Mouse (Mus musculus): ENCODE results near the gene Spink4. TPM values are rescaled to one million over a fixed set of nuclear protein-coding genes. Genes with fewer than 3 reads are reported as not detected.

The Spink4 gene
- total RNA-seq, 1 experiment from 2014 or later, result not detected

DNA sequence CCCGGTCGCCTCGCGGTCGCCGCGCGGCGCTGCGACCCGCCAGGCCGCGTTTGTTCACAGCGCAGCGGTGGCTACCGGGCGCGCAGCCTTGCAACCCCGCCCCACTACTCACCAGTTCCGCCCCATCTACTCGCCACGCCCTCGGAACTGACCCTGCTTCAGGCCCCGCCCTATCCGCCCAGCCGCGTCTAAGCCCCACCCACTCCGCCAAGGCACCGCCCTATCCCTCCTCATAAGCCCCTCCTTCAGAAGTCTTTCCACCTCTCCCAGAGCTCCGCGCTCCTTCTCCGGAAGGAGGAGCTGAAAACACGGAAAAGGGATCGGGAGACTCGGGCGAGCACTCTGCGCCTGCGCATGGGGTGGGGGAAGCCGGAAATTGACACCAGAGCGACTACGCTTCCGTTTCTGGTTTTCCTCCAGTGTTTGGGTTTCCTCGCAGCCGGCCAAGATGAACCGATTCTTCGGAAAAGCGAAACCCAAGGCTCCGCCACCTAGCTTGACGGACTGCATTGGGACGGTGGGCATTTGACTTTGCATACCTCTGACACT is 28.4 kb downstream of the Spink4 start, which contains the start of the genes Bag1 and Chmp5:
Bag1 (minus strand) TSS at position 135 of the 549 bp plus-strand sequence.
Chmp5 (plus strand) TSS at position 248 of the 549 bp plus-strand sequence.
- ATAC-seq (replicated peaks; ENCODE audit: low read depth, poor library complexity, severe bottlenecking), result peak; percentile 96

DNA sequence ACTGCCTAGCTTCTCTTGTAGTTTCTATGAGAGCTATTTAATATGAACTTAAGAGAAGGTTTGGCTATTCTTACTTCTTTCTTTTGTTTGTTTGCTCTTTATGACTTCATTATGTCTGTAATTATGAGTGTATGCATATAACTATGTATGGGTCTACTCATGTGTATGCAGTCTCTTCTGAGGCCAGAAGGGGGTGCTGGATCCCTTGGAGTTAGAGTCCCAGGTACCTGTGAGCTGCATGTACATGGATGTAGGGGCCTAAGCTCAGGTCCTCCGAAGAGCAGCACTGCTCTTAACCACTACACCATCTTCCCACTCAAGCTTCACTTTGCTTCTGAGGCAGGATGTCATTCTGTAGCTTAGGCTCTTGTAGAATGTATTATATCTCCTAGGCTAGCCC is 33.7 kb downstream of the Spink4 start:
- ATAC-seq (replicated peaks; ENCODE audit: low read depth, poor library complexity, severe bottlenecking), result peak; percentile 83

DNA sequence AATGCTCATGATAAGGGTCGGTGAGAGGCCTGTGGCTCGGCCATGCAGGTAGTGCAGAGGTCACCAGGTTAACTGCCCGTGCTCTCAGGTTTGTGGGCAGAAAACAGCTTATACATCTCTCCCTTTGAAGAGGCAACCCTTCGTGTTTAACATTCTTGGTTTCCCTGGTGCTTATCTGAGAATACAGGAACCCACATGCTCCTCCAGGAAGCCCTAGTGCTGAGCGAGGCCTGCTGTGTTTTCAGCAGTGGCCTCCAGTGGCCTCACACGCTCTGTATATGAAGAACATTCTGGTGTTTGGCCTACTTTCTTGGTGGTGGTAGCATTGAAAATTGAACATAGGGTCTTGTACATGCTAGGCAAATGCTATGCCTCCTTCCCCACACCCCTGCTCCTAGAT is 36.1 kb downstream of the Spink4 start:
- peak; percentile 86 for ATAC-seq (replicated peaks; ENCODE audit: low read depth, poor library complexity, severe bottlenecking)

DNA sequence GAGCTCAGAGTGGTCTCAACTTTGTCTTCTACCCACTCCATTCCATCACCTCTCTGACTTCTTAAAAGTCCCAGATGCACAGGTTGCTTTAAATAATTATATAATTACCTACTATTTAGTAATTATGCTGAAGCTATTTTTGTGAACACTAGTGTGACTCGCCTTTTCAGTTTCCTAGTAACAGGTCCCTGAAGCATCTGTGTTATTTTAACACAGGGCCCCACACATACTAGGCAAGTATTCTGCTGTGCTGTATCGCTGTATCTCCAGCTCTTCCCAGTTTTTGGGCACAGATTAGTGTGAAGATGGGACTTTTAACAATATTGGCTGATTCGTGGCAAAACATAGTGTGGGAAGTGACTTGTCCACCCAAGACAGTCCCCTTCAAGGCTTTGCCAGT is 43.7 kb downstream of the Spink4 start:
- no peak for ATAC-seq (replicated peaks; ENCODE audit: low read depth, poor library complexity, severe bottlenecking)

DNA sequence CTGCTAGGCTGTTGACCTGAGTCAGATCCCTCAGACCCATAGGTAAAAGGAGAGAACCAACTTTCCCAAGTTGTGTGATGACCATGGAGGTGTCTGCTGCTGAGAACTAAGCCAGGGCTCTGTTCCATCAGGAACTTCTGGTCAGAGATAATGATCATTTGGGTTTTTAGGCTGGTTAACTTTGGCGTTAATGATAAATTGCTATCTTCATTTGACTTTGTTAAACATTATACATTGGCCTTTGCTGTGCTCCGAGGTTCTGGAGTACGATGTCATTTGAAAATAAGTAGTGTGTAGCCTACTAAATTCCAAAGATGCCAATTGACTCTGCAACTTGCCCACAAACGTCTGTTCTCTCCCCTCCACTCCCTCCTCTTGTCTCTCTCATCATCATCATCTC is 49.3 kb downstream of the Spink4 start:
- ATAC-seq (replicated peaks; ENCODE audit: low read depth, poor library complexity, severe bottlenecking), result no peak

DNA sequence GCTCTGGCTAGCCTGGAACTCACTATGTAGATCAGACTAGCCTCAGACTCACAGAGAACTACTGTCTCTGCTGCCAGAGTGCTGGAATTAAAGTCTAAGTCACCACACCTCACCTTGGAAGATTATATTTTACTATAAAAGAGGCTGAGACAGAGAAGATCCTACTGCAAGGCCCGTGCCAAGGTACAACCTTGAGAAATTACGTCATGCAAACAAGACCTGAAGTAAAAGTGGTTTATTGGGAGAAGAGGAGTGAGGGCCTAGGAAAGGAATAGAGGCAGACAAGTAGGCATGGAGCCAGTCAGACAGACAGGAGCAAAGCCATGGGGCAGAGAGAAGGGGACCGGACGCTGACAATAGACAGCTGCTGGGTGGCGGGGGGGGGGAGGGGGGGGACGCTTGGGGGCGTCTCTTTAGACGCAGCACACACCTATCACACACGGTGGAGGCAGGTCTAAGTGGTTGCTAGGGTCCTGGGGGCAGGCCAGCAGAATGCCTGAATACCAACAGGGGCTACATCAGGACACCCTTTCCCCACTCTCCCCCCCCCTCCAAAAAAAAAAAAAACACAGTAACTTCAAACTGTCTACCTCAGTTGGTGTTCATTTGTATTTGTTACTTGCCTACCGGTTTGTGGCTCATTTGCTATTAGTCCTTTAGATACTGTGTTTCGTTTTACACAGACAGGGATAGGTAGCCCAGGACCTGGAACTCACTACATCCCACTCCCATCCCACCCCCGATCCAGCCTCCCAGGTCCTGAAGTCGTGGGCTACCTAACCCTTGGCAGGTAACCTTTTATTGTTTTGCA is 50.1 kb downstream of the Spink4 start:
- no peak for ATAC-seq (replicated peaks; ENCODE audit: low read depth, poor library complexity, severe bottlenecking)

DNA sequence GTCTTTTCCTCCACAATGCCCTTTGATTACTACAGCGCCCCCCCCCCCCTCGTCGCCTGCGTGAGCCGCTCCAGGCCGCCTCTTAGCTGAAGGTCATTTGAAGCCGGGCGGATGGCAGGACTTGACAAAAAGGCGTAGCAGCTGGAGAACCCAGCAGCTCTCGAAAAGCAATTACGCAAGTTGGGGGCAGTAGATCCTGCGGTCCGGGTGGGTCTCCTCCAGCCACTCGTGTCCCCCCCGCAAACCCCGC is 50.7 kb downstream of the Spink4 start:
- no peak for ATAC-seq (replicated peaks; ENCODE audit: low read depth, poor library complexity, severe bottlenecking)

DNA sequence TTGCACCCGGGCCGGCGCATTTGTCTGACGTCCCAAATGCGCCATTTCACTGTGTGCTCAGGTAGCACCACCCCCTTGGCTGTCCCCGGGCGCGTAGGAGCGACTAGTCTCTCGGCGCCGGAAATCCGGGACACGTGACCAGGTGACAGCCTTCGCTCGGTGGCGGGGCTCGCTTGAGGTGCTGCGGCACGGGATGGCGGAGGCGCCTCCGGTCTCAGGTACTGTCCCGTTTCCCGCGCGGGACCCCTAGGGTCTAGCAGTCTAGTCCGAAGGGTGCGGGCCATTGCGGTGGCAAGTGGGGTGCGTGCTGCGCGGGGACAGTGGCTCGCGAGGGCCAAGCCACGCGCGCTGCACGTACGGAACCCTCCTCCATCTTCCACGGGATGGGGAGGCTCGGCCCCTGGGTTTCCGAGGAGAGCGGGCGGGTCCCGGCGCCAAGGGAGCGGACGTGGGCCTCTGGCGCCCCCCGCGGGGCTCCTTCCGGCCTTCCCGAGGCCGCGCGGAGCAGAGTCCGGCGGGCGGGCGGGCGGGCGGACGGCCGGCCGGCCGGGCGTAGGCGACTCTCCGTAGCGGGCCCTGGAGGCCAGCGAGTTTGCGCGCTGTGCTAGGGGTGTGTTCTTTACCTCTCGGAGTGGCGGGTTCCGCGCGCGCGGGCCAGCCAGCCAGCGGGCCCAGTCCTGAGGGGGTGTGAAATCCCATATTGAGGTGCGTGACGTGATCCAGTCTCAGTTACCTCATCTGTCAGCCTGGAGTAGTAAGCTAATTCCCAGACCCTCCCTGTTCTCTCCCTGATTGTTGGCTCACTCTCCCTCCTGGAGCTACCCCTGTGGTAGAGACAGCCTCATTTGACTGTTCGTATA is 51.2 kb downstream of the Spink4 start, which contains the start of gene Nfx1:
Nfx1 (plus strand) TSS at position 65 of the 860 bp plus-strand sequence.
- peak; percentile 92 for ATAC-seq (replicated peaks; ENCODE audit: low read depth, poor library complexity, severe bottlenecking)

DNA sequence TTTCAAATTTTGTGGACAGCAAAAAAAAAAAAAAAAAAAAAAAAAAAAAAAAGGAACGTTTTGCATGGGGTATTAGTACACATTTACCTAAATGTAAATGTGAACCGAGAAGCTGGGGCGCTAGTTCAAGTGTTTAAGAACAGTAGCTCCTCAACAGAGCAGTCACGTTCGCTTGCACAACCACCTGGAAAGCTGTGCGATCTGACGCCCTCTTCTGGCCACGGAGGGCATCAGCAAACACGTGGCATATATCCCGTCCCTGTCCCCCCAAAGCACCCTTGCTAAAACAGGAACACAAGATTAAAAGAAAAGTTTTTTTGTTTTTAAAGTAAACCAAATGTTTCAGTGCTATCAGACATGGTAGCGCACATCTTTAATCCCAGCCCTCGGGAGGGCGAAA is 51.9 kb downstream of the Spink4 start:
- peak; percentile 56 for ATAC-seq (replicated peaks; ENCODE audit: low read depth, poor library complexity, severe bottlenecking)

DNA sequence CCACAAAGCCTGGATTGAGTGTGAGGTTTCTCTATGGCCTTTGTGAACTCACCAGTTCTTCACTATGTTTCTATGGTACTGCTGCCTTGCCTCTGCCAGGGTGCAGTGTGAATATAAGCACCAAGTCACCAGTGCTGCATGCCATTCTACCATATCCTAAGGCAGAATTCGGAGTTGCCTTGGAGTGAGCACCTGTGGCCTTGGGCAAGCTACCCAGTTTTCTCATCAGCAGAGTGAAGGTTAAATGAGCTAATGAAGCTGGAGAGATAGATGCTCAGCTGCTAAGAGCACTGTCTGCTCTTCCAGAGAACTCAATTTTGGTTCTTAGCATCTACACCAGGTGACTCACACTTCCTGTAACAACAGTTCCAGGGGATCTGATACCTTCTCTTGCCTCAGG is 54.2 kb downstream of the Spink4 start:
- no peak for ATAC-seq (replicated peaks; ENCODE audit: low read depth, poor library complexity, severe bottlenecking)

DNA sequence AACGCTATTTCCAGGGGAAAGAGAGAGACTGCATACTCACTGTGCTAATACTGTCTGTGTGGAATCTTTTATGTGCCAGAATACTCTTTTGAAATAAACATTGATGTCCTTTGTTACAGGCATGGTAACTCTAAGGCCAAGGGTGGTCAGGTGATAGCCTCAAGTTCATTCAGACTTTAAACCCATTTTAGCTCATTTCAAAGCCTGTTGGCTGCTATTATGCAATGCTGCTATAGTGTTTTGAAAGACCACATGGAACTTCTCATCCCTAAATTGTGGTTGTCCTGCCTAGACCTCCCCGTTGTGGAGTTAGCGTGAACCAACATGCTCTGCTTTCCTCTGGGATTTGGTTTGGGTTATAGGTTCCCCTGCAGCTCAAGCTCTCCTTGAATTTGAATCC is 55.8 kb downstream of the Spink4 start:
- no peak for ATAC-seq (replicated peaks; ENCODE audit: low read depth, poor library complexity, severe bottlenecking)

DNA sequence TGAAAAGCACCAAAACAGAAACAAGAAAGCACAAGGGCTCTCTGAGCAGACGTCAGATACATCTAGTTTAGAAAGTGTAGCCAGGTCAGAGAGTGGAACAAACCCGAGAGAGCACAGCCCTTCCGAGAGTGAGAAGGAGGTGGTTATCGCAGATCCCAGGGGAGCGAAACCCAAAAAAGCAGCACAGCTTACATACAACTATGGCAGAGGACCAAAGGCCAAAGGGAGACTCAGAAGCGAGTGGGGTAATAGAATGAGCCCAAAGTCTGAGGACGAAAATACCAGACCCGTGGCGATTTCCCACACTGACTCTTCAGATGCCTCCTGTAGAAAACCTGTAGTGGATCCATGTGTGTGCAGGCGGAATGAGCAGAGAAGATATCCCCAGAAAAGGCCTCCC is 56.8 kb downstream of the Spink4 start:
- ATAC-seq (replicated peaks; ENCODE audit: low read depth, poor library complexity, severe bottlenecking), result no peak

DNA sequence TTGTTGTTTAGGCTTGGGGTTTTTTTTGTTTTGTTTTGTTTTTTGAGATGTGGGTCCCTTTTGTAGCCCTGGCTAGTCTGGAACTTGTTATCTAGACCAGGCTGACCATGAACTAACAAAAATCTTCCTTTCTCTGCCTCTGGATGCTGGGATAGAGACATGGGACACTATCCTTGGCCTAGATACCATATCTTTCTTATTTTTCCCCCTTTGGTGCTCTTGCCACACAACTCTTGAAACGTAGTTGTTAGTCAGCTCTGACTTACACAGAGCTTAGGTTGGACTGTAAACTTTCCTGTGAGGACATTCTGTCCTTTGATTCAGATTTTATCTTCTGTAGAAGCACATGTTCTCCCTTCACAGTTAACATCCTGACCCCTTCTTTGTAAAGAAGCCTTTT is 59.6 kb downstream of the Spink4 start:
- ATAC-seq (replicated peaks; ENCODE audit: low read depth, poor library complexity, severe bottlenecking), result no peak

Other genes with a start within 250 kb of the Spink4 start
- 7.4 and 14.7 TPM in 2 replicates for gene Aptx, start 216.9 kb upstream of the Spink4 start, total RNA-seq (2017)
- gene Dnaja1, start 197.9 kb upstream of the Spink4 start, total RNA-seq (2017), result 377 and 448 TPM in 2 replicates
- gene Smu1, start 162.1 kb upstream of the Spink4 start, total RNA-seq (2017), result 126 and 132 TPM in 2 replicates
- gene B4galt1, start 66.0 kb upstream of the Spink4 start, total RNA-seq (2017), result 27.0 and 34.7 TPM in 2 replicates
- gene Bag1, start 28.2 kb downstream of the Spink4 start, total RNA-seq (2017), result 380 and 459 TPM in 2 replicates
- 75.3 and 77.6 TPM in 2 replicates for gene Chmp5, start 28.4 kb downstream of the Spink4 start, total RNA-seq (2017)
- gene Nfx1, start 50.9 kb downstream of the Spink4 start, total RNA-seq (2017), result 61.8 and 74.7 TPM in 2 replicates
- gene Aqp7, start 128.1 kb downstream of the Spink4 start, total RNA-seq (2017), result not detected in 2 replicates
- gene Aqp3, start 178.1 kb downstream of the Spink4 start, total RNA-seq (2017), result not detected in 2 replicates
- 19.7 and 33.3 TPM in 2 replicates for gene Nol6, start 204.4 kb downstream of the Spink4 start, total RNA-seq (2017)
- 34.3 and 36.5 TPM in 2 replicates for gene Ube2r2, start 215.7 kb downstream of the Spink4 start, total RNA-seq (2017)